Mouse (Mus musculus) kidney, postnatal 10 days (tissue): ENCODE results near the gene Hikeshi.

Experiments
- DNase-seq: peaks from one replicate; pipeline ENCODE4 v3.0.0; 2021; ENCODE audit warnings: mixed read lengths

Hikeshi gene

DNA sequence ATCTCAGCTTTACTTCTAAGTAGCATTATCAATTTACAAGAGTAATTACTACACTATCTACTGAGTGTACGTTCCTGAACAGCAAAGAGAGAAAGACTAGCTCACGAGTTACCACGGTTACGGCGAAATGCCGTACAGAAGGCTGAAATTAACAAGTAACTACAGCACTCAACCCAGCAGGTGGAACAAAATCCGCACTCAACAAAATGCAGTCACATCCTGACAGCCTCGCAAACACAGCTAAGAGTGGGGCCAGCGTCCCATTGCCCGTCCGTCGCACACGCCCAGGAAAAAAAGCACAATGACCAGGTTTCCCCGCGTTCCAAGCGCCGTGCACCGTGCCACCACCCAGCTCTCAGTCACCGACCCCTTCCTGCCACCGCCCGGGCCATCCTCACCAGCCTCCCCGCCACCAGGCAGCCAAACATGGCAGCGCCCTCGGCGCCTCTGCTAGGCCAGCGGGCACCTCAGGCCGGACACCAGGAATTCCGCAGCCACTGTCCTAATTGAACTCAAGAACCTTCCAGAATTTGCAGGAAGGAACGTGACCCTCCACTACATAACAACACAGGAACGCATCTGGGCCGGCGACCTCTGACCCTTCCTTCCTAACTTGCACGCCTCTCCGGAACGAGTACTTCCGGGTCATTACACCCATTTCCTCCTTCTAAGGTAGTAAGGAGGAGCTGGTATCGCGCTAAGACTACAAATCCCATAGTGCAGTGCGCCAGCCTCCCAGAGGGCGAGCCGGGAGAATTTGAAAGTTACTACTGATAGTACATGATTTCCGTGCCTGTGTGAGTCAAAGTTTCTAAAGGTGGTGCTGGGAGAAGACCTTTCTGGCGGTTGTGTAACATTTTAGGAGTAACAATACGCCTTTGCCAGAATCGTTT lies at the start of gene Hikeshi:
TSS of gene Hikeshi (minus strand) at position 634 of the 893 bp plus-strand sequence.
- DNase-seq, result peak; percentile 96

DNA sequence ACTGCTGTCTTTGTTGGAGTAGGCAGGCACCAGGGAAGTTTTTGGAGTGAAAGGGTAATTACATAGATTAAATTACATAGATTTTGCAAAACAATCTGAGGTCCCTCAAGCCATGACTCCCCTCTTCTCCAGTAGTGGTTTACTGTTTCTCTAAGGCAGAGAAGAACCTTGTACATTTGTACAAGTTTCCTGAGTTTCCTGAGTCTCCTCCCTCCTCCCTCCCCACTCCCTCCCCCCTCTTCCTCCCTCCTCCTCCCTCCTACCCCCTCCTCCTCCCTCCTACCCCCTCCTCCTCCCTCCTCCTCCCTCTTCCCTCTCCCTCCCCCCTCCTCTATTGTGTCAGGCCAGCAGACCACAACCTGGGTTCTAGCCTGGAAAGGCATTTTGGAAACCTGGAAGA lies 43.4 kb upstream of the Hikeshi start:
- DNase-seq, result no peak

DNA sequence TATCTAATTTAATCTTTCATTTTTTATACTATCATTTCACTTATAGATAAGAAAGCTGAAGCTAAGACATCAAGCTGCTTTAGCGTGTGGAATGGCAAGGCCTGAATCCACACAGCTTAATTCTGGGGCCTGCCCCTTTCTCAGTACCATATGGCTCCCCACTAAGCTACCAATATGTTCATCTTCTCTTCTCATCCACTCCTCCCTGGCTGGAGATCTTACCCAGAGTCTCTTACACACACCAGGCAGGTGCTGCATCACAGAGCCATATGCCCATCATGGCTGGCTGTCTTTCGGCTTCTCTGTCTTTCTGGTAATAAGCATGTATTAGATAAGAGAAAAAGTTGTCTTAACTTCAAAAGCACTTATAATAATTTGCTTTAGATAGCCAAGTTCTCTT lies 42.4 kb upstream of the Hikeshi start:
- no peak for DNase-seq

DNA sequence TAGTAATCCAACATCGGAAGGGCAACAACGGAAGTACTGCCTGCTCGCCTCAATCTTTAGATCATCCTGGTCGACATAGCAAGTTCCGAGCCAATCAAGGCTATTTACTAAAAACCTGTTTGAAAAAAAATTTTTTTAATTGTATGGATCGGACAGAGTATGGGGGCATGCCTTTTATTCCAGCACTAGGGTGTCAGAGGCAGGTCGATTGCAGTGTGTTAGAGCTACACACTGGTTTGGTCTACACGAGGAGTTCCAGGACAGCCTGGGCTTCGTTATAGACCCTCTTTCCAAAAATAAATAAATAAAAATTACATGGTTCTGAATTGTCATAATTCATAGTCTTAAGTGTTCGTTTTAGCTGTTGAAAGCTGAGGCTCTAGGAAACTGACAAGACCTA lies 40.6 kb upstream of the Hikeshi start:
- no peak for DNase-seq

DNA sequence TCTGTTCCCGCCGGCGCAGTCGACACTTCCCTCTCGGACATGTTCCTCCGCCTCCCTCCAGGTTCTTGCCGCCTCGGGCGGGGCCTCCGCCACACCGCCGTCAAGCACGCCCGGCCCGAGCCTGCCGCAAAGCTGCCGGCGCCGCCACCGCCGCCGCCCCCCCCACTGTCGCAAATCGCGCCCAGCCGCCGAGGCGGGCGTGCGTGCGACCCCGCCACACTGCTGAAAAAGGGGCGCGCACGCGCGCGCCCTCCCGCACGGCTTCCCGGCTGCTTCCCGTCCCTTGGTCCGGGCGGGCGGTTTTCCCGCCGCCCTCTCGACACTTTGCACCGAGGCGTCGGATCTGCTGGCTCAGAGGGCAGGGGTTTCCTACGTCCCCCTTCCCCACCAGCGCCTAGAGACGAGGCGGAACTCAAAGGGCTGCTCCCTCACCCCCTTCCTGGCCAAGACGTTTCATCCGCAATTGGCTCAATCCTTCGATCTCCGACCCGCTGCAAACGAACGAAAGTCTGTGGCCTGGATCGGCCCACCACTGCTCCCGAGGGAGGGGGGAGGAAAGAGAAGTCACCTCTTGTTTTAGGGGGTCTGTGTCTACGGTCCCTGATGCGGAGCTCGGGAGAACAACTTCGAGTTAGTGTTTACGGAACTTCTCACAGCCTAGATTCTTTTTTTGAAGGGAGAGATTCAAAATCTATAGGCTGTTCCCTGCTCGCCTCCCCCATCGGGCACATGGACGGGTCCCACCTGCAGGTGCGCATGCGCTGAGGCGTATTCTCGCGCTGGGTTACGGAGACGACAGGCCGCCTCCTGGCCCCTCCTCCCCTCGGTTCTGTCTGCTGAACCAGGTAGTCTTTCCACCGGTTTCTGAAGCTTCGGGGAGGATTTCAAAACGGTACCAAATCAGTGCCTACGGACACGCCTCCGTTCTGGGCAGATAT lies 39.8 kb upstream of the Hikeshi start, which contains the start of gene Eed:
TSS of gene Eed (minus strand) at position 499 of the 938 bp plus-strand sequence.
- peak; percentile 97 for DNase-seq

DNA sequence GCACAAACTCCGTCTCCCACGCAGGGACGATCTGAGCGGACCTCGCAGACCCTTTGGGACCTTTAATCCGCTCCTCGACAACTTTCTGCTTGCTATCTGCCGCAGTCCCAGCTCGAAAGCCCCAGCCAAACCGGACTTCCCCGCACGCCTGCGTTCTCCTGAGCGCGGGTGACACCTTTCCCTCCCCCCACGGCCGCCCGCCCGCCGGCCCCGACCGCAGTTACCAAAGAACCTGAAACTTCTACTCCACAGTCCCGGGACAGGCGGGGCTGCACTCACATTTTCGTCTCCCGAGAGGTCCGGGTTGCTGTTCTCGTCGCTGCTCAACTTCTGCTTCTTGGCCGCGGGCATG lies 39.1 kb upstream of the Hikeshi start:
- DNase-seq, result no peak

DNA sequence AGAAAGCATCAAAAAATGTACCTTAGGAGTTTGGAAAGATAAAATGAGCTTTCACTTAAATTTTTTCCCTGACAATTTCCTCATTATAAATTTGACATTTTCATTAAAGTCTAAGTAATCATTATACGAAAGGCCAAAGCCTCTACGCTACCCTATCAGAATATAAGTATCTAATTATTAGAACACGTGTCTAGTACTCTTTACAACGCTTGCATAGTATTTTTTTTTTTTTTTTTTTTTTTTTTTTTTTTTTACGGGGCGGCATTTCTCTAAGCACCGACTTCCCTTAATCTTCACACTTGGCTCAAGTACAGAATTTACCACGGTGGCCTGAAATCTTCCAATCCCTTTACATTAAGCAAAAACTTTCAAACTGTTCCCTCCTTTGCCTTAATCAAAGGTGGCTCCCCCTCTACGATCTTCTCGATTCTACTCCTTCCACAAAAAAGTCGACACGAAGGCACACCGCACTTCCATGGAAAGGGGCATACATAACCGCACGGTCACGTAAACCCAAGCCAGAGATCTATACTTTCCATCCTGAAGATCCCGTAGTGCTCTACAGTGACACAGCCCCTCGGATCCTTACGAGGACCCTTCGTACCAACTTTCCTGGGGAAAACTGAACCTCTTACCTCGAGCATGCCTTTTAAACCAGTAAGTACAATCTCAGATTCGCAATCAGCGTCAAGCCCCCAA lies 38.6 kb upstream of the Hikeshi start:
- no peak for DNase-seq

DNA sequence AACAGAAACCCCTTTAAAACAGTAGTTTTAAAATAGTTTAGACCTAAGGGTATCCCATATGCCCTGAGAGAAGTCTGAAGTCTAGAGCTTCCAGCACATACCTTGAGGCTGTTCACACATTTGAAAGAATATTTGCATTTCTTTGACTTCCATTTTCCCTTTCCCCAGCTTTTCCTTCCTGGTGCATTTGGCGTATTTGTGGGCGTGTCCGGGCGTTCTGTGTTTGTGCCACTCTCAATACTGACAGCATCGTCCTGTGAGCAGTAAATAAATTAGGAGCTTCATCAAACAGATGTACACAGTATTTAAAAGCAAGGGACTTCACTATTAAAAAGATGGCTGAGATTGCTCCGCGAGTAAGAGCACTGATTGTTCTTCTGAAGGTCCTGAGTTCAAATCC lies 35.8 kb upstream of the Hikeshi start:
- no peak for DNase-seq

DNA sequence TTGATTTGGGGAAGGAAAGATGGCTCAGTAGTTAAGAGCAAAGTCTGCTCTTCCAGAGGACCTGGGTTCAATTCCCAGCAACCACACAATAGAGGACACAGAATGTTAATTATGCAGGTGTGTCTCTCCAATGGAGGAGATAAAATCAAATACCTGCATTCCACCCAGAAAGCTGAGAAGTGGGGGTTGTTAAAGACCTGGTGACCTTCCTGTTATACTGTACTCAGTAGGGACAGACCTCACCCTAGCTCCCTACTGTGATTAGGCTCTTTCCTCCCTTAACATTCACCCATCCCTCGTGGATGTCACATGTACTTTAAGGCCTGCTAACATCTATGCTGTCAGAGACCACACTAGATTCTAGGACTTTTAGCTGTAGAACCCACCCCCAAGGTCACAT lies 34.6 kb upstream of the Hikeshi start:
- no peak for DNase-seq

DNA sequence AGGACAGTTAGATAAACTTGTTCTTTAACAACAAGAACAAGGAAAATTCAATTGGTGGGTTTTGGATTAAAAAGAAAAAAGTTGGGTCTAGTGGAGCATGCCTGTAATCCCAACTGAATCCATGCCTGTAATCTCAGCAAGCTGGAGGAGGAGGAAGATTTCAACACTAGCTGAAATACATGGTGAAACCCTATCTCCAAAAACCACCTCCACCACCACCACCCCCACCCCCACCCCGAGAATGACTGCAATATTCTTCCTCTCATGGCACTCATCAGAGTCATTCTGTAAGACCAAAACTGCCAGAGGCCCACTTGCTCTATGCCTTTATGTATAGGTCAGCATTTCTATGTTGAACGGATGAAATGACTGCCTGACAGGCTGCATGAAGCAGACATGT lies 26.2 kb upstream of the Hikeshi start:
- DNase-seq, result no peak

DNA sequence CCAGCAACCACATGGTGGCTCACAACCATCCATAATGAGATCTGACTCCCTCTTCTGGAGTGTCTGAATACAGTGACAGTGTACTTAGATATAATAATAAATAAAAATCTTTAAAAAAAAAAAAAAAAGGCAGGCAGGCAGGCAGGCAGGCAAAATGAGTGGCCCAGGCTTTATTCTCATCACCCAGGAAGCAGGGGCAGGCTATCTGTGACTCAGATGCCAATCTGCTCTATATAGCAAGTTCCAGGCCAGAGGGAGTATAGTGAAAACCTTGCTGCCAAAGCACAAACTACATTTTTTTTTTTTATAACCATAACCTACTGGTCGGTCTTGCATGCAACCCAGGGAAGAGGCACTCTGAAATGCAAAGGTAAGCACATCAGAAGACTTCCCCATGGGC lies 25.8 kb upstream of the Hikeshi start:
- DNase-seq, result no peak

DNA sequence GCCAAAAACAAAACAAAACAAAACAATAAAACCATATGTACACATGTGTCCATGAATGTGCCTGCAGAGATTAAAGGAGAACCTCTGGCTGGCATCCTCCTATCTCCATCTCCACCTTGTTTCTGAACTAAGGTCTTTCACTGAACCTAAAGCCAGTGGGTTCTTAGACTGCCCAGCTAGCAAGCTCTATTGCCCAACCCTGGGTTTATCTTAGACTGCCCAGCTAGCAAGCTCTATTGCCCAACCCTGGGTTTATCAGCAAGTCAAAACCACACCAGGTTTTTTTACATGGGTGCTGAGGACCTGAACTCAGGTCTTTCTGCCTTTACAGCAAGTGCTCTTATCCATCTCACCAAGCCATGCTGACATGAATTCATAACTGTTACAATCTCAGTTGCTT lies 22.1 kb upstream of the Hikeshi start:
- no peak for DNase-seq

DNA sequence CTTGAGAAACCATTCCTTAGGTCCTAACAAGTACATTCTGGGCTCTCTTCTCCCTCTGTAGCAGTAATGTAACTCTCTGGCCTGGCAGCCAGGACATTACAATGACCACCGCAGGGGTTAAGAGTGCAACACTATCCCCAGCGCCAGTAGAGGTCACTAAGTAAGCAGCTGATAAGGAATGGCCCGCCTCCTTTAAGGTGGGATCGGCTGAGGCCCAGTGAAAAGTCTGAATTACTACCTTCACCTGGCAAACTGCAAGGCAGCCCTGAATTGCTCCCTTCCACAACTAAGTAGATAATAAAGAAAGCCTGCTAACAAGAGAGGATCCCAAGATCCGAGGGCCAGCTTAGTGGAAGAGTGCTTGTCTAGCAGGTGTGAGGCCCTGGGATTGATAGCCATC lies 16.3 kb upstream of the Hikeshi start:
- no peak for DNase-seq

DNA sequence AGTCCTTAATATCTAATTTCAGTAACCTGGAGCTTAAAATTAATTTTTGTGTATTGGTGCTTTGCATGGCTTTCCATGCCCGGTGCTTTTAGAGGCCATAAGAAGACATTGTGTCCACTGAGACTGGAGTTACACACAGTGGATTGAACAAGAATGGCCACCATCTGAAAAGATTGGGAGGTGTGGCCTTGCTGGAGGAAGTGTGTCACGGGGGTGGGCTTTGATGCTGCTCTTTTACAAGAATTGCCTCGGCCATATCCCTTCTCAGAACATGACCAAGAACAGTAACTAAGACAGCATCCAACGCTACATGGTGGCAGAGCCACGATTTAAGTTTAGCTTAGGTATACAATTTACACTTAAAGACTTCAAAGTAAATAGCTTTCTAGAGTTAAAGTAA lies 13.3 kb upstream of the Hikeshi start:
- no peak for DNase-seq

DNA sequence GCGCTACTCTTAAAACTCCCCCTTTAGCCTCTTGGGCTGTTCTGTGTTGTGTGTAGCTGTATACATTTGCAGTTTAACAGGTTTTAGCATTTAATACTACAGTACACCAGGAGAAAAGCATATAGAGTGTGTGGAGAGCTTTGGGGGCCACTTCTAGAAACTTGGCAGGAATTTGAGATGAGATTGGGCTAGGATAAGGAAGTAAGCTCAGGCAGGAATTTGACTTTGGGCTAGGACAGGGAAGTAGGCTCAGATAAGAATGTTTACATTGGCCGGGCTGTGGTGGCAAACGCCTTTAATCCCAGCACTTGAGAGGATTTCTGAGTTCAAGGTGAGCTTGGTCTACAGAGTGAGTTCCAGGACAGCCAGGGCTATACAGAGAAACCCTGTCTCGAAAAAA lies 8.4 kb upstream of the Hikeshi start:
- DNase-seq, result no peak

DNA sequence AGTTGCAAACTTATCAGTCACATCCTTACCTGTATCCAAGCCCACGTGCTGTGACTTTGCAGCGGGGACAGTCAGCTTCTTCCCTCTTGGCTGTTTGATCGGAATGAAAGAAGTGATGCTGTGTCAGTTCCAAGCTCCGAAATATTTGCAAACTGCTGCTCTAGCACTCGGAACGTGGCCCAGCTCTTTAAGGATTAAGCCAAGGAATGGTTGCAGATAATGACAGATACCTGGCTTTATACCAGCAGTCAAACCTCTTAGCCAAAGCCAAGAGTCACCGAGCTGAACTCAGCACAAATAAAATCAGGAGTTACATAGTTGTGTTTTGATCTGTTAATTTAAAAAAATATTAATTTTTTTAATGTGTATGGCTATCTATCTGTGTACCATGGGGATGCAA lies 7.0 kb upstream of the Hikeshi start:
- DNase-seq, result no peak

DNA sequence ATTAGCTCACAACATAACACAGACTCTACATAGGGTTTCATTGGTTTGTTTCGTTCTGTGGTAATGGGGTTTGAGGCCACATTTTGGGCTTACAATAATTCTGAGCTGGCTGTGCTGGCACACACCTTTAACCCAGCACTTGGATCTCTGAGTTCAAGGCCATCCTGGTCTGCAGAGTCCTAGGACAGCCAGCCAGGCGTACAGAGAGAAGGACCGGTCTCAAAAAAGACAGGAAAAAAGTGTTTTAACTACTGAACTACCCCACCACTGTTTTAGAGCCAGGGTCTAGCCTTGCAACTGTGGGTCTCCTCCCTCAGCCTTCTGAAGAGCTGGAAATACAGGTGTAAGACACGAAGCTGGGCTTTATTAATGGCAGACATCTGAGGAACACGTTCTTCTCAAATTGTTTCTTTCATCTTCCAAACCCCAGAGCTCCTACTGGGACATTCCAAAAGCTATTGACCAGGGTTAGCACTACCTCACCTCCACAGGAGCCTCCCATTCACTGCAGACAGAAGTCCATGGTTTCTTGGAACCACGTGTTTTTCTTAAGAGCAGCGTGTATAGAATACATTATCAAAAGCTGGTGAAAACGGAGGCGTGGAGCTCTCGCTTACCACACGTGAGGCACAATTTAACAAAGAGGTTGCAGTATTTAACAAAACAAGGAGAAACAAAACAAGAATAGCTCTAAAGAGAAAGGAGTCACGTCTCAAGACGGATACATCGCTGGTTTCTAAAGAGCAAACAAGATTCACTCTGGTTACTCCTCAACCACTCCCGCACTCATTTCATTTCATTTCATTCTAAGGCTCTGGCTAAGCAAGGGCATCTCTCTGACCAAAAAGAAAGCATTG lies 1.3 kb downstream of the Hikeshi start:
- no peak for DNase-seq

DNA sequence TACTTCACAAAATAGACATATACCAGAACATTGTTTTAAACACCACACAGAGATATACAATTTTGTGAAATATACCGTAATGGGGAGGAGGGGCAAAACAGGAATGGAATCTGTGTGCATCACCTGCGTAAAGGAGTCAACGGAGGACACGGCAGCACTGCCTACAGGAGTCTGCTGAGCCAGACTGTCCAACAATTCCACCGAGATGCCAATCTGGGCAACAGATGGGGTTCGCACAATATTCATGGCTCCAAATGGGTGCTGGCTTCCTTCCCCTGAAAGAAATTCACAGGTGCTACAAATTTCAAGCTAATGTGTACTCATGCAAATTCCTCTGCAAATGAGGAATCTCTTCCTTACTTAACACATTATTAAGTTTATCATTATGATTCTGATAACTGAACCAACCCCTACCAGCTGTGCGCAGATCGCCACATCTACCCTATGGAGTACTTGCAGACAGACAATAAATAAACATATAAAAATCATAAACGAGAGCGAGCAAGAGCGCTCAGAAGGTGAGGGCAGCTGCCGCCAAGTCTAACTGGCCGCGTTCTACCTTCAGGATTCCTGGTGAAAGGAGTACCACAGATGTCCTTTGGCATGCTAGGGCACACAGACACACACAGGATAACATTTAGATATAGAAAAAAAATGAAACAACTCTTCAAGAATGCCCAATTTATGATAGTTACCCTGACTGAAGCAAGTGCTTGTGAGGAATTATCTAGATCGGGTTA lies 17.4 kb downstream of the Hikeshi start:
- DNase-seq, result no peak

DNA sequence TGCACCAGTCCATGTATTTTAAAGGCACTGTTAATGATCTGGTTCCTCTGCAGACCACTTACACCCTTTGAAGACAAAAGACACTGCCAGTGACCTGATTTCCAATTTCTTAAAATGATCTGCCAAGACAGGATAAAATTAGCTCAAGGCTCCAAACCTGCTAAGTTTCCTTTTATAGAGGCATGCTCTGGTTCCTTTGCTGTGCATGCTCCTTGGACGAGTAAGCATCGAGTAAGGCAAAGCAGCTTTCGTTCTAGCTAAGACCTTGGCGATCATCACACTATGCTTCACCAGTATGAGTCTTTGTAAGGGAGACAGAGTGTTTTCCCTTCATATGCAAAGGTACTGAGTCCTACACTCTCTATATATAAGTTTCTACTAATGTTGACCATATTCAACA lies 23.2 kb downstream of the Hikeshi start:
- no peak for DNase-seq

DNA sequence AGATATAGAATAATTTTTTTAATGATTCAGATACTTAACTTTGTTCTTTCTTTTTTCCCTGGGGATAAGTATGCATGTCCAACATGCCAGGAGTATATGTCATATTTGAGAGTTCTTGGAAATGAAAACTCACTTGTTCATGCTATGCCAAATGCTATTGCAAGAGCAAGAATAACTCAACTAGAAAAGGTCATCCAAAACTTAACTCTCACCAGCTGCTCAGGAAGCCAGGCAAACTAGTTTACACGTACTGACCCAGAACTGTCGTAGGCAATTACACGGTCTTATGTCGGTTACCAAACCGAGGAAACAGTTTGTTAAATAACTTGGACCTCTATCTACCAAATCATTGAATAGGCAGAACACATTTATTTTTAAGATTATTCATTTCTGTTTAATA lies 24.3 kb downstream of the Hikeshi start:
- DNase-seq, result no peak

DNA sequence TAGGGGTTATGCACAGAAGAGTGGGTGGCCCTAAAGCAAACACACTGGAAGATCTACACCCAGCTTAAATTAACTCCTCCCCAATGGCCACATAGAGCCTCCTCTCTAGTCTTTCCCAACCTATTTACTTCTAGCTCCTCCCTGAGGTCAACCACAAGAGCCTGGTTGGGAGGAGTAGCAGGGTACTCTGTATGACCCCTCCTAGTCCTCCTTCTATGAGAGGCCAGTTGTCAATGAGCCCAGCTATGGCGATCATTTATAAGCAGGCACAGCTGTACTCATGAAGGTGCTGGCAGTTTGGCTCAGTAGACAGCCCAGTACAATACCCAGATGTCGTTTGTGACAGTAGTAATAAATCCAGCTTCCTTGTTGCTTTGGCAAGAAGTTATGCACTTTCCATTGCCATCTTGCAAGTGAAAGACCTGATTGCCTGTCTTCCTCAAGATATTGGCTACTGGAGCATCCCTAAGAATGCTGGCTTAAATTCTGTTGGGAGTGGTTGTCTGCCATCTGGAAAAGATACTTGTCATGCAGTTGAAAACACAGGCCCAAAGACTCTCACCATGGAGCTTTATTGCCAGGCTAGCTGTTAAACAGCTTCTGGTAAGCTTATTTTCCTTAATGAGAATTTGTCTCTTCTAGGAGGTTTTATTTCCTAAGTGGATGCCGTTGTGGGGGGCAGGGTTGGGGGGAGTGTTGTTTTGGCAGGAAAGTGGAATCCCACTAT lies 27.4 kb downstream of the Hikeshi start:
- DNase-seq, result no peak
